Mouse (Mus musculus) thymus, postnatal 4 days (tissue): ENCODE data around the gene Celf5.

Experiments used
- DNase-seq: peaks from one replicate; pipeline ENCODE4 v3.0.0; 2021

Celf5 gene

DNA sequence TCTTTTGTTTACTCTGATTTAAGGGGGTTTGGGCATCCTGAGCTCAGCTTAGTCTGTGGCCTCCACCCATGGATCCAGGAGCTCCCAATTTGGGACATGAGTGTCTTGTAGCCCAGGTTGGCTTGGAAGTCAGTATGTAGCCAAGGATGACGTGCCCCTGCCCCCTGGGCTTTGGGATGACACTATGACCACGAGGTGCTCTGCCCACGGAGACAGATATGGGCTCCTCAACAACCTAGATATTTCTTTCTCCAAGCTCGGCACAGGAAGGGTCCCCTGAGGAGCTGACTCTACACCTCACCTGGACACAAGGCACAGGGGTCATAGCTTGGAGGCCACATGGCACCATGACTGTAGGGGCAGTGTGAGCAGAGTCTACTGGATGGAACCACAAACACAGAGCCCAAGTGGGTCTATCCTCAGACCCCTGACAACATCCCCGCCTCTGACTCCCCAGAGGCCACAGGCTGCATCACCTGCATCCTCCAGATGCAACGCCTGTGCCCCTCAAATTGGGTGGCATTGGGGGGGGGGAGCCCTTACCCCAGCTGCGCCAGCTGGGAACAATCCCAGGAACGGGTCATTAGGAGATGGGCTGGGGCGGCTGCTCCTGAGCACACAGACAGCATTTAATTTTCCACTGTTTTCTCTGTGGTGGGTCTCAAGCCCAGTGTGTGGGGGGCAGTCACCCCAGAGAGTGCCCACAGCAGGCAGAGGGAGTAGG, 31.7 kb downstream of the Celf5 start:
- peak; percentile 5 for DNase-seq

DNA sequence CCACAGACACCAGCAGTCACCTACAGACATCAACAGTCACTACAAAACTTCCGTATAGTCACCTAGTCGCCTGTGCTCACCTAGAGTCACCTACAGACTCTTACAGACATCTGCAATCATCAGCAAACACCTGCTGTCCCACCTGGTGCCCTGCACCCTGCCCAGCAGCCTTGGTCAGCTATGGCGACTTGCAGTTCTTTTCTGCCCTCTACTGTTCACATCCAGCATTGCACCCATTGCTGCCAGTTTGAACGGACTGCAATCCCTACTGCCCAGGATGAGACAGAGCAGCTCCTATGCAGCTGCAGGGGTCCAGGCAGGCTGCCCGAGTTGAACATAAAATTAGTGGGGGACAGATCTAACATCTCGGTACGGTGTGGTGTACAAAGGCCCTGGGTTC, 32.4 kb downstream of the Celf5 start:
- peak; percentile 87 for DNase-seq

DNA sequence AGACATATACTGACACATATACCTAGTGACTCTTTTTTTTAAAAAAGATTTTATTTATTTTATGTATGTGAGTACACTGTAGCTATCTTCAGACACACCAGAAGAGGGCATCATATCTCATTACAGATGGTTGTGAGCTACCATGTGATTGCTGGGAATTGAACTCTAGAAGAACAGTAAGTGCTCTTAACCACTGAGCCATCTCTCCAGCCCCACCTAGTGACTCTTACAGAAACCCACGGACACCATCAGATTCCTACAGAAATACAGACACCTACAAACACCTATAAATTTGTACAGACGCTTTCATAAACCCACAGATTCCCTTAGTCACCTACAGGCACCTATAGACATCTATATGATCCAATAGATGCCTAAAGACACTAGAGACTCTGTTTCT, 37.0 kb downstream of the Celf5 start:
- peak; percentile 8 for DNase-seq

DNA sequence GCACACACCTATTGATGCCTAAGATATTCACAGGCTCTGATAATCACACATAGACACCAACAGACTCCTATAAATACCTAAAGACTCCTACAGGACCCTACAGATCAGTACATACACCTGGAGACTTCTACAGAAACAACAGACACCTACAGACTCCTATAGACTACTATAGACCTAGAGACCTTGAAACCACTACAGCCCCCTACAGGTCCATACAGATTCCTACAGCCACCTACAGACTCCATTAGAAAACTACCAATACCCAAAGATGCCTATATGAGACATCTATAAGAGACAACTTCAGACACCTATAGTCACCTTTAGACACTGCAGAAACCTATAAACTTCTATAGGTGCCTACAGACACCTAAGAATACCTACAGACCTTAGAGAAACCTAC, 41.5 kb downstream of the Celf5 start:
- peak; percentile 5 for DNase-seq

DNA sequence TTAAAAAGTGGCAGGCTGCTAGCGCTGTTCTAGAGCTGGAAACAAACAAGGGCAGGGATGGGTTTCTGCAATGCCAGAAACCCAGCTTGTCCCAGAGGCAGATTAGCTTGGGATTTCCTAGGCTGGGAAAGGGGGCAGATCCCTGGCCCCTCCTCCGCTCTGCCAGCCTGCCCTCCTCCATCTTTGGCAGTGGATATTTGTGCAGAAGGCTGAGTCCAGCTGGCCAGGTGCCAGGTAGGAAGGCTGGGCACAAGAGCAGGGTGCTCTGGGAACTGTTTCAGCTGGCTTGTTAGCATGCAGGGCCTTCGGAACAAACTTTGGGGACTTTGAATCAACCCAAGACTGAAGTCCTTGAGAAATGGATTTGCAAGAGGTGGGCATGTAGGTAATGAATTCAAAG, 47.1 kb downstream of the Celf5 start:
- peak; percentile 7 for DNase-seq

DNA sequence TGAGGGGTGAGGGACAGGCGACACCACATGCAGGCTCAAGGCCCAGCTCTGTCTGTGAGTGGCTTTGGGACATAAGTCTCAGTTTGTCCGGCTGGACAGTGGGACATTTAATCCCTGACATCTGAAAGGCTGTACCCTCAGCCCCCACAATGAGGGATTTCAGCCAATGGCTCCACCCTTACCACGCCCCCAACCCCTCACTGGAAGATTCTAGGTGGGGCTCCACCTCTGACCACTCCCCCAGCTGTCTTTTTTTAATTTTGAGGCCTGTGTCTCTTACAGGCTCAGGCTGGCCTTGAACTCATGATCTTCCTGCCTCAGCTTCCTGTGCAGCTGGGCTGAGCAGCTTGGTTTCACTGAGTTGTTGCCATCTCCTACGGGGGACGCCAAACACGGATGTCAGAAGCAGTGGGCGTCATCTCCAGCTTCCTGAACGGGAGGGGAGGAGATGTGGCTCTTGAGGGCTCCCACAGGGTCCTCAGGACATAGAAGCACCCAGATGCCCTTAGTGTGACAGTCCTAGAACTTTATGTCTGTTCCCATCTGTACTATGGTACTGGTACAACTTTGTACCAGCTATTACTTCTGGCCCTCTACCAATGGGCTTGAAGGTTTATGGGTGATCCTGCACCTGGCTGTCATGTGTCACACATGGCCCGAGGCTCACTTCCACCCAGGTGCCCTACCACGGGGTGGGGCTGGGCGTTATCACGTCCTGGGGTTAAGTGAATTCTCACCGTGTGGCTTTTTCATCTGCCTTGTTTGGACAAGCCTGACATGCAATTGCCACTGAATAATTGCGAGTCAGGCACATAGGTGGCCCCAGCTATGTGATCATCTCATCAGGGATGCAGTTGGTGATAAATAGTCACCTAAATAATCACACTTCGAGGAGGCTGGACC, 47.9 kb downstream of the Celf5 start:
- peak; percentile 43 for DNase-seq

DNA sequence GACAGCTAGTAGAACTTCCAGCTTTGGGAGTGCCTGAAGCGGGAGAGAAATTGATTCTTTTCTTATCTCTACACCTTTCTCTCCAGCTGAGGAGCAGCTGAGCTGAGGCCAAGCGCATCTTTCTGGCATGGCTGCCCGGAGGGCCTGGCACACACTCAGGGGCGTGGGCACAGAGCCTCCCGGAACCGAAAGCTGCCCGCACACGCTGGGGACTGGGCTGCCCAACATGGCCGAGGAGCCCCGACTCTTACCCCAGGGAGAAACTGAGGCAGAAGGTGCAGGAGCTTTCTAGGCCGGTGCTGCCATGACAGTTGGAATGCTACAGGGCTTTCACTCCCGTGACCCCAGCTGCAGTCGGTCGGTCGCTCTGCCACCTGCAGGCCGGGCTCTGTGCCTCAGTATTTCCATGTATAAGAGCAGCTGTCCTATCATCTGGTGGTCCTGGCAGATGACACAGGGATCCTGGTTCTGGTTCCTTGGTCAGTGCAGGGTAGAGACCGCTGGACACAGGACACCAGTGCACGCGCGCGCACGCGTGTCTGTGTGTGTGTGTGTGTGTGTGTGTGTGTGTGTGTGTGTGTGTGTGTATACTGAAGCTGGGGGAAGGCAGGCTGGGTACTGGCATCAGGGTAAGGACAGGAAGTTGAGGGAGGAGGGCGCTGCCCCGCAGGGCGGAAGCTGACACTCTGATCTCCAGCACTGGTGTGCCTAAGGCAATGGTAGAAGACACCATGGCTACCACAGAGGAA, 48.8 kb downstream of the Celf5 start:
- peak; percentile 49 for DNase-seq

DNA sequence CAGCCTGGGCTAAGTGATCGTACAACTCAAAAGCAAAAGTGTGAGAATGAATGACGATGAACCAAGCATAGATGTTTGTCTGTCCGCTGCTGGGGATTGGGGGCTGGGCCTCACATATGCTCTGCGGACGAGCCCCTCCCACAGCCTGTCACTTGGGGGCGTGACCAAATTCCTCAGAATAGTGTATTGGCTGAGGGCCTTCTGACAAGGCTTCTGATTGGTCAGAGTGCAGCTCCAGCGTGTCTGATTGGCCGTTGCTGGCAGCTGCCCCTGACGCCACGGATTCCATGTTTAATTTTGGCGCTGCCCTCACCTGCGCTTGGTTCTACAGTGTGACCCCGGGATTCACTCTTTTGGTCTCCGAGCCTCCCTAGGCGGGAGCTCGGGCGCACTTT, 49.6 kb downstream of the Celf5 start:
- peak; percentile 90 for DNase-seq

DNA sequence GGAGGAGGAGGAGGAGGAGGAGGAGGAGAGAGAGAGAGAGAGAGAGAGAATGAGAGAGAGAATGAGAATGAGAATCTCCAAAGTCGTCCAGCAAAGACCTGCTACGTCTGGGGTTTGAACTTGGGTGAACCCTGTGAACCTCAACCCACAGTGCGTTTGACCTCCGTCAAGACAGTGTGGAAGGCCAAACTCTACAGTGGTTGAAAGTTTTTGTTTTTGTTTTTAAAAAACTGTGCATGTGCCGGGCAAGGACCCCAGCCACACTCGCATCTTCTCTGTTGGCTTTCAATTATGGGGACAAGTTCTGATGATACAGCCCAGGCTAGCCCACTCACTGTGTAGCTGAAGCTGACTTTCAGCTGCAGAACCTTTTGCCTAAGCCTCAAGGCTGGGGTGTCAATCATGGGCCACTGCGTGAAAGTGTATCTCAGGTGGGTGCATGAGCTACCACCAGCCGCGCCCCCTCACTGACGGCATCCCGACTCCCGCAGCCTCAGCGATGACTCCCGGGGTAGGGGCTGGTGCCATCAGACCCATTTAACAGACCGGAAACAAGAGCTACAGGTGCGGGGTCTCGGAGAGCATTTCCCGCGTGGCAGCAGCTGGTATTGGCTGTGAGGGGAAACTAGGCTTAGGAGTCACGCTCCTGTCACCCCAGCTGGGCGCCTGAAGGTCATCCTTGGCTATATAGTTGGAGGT, 50.2 kb downstream of the Celf5 start:
- peak; percentile 42 for DNase-seq

DNA sequence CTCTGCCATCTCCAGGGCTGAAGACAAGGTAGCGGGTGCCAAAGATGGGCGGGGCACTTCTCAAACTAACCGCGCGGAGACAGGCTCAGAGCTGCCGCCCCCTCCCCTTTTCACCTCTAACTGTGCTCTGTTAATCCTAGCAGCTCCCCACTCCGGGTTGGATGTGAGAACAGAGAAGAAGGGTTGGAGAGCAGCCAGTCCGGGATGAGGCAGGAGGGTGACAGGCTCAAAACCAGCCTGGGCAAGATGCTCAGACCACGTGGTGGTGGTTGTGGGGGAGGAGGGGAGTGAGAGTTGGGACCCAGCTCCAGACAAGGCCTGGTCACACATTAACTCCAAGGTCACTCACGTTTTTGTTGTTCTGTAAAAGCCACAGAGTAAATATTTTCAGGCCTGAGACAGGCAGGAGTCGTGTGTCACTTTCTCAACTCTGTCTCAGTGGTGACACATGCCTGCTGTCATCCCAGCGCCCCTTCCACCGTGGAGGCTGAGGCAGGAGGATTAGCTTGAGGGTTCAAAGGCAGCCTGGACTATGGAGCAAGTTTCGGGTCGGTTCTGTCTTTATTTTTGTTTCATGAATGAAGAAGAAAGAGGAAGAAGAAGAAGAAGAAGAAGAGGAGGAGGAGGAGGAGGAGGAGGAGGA, 50.9 kb downstream of the Celf5 start:
- DNase-seq, result peak; percentile 53

DNA sequence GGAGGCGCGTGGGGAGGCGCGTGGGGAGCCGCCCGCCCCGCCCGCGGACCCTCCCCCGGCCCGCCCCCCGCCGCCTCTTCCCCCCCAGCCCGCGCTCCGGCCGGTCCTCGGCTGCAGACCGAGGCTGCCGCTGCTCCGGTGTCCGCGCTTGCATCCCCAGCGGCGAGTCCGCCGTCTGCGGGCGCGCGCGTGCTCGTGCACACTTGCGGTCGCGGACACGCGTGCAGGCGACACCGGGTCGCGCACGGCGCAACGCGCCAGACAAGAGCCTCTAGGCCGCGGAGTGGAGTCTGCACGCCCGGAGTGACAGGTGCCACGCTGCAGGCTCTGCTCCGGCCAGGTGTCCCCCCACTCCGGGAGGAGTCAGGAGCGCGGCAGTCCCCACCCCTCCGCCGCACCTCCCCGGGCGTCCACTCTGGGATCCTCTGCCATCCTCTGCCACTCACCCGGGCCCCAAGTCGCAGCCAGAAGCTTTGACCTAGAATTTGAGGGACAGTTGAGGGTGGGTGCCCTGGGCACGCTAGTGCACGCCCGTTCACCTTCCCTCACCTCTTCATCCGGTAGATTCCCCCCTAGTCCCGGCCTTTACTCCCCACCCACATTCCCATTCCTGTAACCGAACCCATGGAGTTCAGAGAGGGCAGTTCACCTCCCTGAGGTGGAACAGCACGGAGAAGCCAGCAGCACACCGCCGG, 51.5 kb downstream of the Celf5 start:
- peak; percentile 73 for DNase-seq

DNA sequence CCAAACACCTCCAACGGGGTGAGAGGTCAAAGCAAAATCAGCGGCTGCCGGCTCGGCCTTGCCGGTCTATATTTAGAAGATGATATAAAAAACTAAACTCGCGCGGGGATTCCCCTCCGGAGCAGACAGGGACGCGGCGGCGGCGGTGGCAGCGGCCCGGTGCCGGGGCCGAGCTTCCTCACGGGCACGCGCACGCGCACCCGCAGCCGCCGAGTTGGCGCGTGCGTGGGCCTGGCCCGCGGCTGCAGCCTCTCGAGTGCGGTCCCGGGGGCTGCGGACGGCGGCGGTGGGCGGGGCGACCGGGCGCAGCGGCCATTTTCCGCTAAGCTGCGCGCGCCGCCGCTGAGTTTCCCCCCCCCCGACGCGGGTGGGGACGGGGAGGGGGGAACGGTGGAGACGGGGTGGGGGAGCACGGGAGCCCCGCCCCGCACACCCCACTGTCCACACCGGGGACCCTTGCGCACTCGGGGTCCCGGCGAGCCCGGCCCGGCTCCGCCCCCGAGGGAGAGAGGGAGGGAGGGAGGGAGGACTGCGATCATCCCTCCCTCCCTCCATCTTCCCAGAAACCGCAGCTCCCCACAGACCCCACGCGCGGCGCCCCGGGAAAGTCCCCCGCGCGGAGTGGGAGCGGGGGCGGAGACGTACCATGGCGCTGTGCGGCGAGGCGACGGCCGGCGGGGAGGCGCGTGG, 52.2 kb downstream of the Celf5 start:
- DNase-seq, result peak; percentile 86

DNA sequence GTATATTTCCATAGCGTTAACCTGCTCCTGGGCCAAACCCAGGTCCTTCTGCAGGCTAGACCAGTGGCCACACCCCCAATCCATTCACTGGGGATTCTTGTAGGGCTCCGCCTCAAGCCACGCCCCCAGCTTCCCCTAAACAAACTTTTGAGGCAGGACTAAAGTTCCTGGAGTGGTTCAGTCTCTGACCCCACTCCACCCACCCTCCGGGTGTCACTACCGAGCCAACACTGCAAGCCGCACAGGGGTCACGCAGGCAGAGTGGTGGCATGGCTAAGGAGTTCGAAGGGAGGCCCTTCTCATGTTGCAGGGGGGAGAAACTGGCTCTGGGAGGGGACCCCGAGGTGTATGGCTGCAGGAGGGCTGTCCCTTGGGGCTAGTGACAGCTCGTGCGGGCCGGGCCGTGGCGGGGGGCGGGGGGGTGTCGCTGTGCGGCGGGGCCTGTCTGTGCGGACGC, 52.9 kb downstream of the Celf5 start:
- DNase-seq, result peak; percentile 85

DNA sequence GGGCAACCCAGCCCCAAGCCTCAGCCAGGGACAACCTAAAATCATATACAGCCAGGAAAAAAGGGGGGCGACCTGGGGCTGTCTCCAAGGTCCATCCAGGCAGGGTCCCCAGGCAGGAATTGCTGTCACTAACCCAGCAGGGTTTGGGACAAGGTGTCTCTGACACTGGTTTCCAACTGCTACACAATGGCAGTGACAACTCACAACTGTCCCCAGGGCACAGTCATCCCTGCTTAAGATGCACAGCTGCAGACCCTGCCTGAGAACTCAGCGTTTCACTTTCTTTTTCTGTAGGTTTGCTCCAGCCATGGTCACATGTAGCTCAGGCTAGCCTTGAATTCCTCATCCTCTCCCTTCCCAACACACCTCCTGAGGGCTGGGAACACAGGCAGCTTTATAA, 53.4 kb downstream of the Celf5 start:
- peak; percentile 26 for DNase-seq

DNA sequence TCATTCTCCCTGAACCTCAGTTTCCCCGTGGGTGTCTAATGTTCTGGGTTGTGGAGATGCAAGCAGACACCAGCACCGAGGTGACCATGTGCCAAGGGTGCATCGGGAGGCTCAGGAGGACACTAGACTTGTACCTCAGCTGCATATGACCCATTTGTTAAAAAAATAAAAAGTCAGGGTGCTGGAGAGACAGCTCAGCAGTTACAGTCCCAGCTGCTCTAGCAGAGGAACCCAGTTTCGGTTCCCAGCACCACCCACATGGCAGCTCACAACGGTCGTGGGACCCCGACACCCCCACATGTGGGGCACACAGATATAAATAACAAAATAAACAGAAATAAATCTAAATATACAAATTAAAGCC, 54.0 kb downstream of the Celf5 start:
- DNase-seq, result peak; percentile 8

DNA sequence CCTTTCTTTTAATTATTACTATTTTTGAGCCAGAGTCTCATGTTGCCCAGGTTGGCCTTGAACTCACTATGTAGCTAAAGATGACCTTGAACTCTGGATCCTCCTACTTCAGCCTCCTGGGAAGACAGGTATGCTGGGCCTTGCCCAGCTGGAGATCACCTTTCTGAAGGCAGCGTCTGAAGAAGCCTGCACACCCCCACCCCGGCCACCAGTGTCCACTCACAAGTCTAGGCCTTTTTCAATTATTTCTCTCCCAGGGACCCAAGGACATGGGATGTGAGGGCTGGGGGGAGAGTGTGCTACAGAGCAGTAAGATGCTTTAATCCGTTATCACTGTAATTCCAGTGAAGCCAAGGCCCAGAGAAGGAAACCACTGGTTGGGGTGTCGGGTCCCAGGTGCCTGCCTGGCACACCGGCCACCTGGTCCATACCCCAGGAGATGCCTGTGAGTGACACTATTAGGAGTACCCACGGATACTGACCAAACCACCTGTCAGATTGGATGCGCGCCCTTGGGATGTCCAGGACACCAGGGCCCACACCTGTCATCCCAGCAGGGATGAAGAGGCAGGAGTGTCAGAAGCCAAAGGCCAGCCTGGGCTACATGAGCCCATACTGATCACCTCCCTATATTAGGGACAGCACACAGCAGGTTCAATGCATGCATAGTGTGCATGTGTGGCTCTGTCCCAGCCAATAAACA, 54.6 kb downstream of the Celf5 start:
- DNase-seq, result peak; percentile 10

DNA sequence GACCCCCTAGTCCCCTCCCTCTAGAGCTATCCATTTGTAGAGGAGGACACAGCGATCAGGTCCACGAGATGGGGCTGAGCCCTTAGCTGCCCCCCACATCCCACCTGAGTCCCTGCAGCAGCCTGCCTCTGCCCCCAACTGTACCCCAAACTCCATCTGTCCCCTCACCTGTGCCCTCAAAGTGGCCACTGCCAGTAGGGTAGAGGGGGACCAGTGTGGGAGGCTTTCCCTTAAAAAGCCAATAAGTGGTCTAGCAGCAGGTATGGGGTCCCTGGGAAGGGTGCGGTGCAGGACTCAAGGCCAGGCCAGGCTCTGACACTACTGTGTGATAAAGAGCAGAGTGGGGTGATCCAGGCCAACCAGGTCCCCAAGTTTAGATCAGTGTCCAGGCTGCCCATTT, 55.2 kb downstream of the Celf5 start:
- no peak for DNase-seq

DNA sequence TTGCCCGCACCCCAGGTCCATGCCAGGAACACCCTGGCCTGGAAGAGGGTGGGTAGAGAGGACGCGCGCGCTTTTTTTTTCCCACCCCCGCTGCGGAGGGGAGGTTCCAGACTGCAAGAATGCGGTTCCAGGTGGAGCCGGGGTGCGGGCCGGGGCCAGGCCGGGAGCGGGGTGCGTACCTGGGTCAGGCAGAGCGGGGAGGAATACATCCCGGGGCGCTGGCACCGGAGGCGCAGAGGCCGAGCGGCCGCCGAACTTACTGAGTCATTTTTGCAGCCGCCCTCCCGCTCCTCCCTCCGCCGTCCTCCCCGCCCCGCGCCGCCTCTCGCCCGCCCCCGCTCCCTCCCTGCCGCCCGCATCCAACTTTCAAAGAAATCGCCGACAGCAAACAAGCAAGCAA, 55.6 kb downstream of the Celf5 start:
- peak; percentile 52 for DNase-seq

DNA sequence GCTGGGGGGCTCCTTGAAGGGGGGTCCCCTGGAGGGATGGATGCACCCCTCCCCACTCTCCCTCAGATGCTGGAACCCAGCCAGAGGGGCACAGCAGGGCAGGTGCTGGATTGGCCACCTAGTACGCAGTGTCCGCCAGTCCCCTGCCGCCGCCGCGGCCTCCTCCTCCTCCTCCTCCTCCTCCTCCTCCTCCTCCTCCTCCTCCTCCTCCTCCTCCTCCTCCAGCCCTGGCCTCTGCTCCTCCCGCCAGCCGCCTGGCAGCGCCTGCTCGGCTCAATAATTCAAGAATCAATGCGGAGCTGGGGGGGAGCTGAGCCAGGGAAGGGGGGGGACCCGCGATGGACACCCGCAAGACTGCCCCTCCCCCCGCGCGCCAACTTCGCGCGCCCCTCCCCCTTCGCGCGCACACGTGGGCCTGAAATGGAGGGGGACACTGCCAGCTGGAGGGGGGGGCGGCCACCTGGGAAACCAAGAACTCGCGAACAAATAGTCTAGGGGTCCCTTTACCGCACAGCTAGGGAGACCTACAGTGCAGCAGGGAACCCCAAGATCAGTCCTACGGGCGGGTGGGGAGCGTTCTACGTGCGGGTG, 56.3 kb downstream of the Celf5 start:
- peak; percentile 50 for DNase-seq
